Mouse (Mus musculus): ENCODE measurements at regions not wholly inside any gene's neighbourhood (a gene's known extent, or its start where the extent isn't known, plus 50 kb on each side); places are given as distances from the start of the nearest gene placed in this dataset.

GRCm38 (mm10) chr6:93246498-93247242, 303.4 kb upstream of the Adamts9 start:
- TF ChIP-seq CTCF (IDR thresholded peaks at IDR 0.05 in 2 of 3, conservative IDR thresholded peaks at IDR 0.05 in 1 of 3; ENCODE audit: control insufficient read depth in 1 of 3, insufficient read depth in 1 of 3, low read depth in 2 of 3, low read length in 3 of 3, poor library complexity in 1 of 3, severe bottlenecking in 1 of 3) (no peak), MAFK (IDR thresholded peaks at IDR 0.05; ENCODE audit: borderline replicate concordance, low read depth, low read length) (no peak), EP300 (IDR thresholded peaks at IDR 0.05; ENCODE audit: low read depth in 1 of 2, low read length in 2 of 2) (no peak), KAT2A (conservative IDR thresholded peaks at IDR 0.05; ENCODE audit: low read depth, low read length) (no peak), E2F4 (IDR thresholded peaks at IDR 0.05; ENCODE audit: borderline replicate concordance, low read depth, low read length) (no peak), RCOR1 (IDR thresholded peaks at IDR 0.05; ENCODE audit: low read depth, low read length) (no peak), USF1 (IDR thresholded peaks at IDR 0.05; ENCODE audit: low read depth, low read length) (no peak), MXI1 (IDR thresholded peaks at IDR 0.05; ENCODE audit: low read depth, low read length) (no peak), JUND (IDR thresholded peaks at IDR 0.05; ENCODE audit: low read depth, low read length) (no peak), POLR2A (IDR thresholded peaks at IDR 0.05; ENCODE audit: control insufficient read depth in 1 of 2, insufficient read depth in 1 of 2, low read depth in 1 of 2, low read length in 2 of 2, poor library complexity in 1 of 2) (no peak)
